Mouse (Mus musculus) stomach, embryonic 16.5 days (tissue): ENCODE results near the gene Tbxa2r. TPM values are rescaled to one million over a fixed set of nuclear protein-coding genes. Genes with fewer than 3 reads are reported as not detected.

ENCODE experiments used
- ATAC-seq: fragments of 200-750 bp; cut with Nextera tagmentation; 2 replicates; pipeline ENCODE4 v1.8.0; 2017; ENCODE audit warnings: moderate number of reproducible peaks, moderate TSS enrichment; ENCODE audit not compliant: insufficient read depth, low FRiP score
- H3K27ac ChIP-seq: fragments of 300-500 bp; sonication (generic); 2 replicates; pipeline ENCODE4 v1.5.1; 2014; ENCODE audit warnings: low read length
- H3K27me3 ChIP-seq: fragments of 300-500 bp; sonication (generic); 2 replicates; pipeline ENCODE4 v1.6.1; 2014; ENCODE audit warnings: low read length, control low read depth, mixed read lengths; ENCODE audit not compliant: control insufficient read depth, insufficient read depth
- H3K36me3 ChIP-seq: fragments of 300-500 bp; sonication (generic); 2 replicates; pipeline ENCODE4 v1.6.1; 2014; ENCODE audit warnings: low read length; ENCODE audit not compliant: control insufficient read depth, insufficient read depth
- H3K4me1 ChIP-seq: fragments of 300-500 bp; sonication (generic); 2 replicates; pipeline ENCODE4 v1.6.1; 2014; ENCODE audit warnings: low read length, control low read depth, mixed read lengths; ENCODE audit not compliant: control insufficient read depth, insufficient read depth
- H3K4me2 ChIP-seq: fragments of 300-500 bp; sonication (generic); 2 replicates; pipeline ENCODE4 v1.6.1; 2014; ENCODE audit warnings: low read depth, low read length, mixed read lengths
- H3K4me3 ChIP-seq: fragments of 300-500 bp; sonication (generic); replicated peaks from 2 replicates; pipeline ENCODE4 v1.5.1; 2014; ENCODE audit warnings: mild to moderate bottlenecking, low read length
- H3K9ac ChIP-seq: fragments of 300-500 bp; sonication (generic); 2 replicates; pipeline ENCODE4 v1.6.1; 2014; ENCODE audit warnings: low read length
- H3K9me3 ChIP-seq: fragments of 300-500 bp; sonication (generic); replicated peaks from 2 replicates; pipeline ENCODE4 v1.6.1; 2016; ENCODE audit warnings: low read length, control low read depth; ENCODE audit not compliant: control insufficient read depth
- WGBS: fragments of 180-500 bp; shearing (Covaris S2); extraction: QIAGEN DNeasy Blood & Tissue Kit; methylation state at CpG from one replicate; pipeline ENCODE4 v1.1.7; 2014; 5-methylcytosine and 5-hydroxymethylcytosine counted together
- polyA plus RNA-seq: library from polyadenylated mRNA; unstranded; fragments of >200 nt; fragmentation: Nextera tagmentation; extraction: Ambion mirVana; gene quantifications from 2 replicates; pipeline ENCODE4 v1.2.1, GENCODE M21; 2015

Tbxa2r gene
- polyA plus RNA-seq, 1 experiment from 2014 or later = 28.1 TPM

DNA sequence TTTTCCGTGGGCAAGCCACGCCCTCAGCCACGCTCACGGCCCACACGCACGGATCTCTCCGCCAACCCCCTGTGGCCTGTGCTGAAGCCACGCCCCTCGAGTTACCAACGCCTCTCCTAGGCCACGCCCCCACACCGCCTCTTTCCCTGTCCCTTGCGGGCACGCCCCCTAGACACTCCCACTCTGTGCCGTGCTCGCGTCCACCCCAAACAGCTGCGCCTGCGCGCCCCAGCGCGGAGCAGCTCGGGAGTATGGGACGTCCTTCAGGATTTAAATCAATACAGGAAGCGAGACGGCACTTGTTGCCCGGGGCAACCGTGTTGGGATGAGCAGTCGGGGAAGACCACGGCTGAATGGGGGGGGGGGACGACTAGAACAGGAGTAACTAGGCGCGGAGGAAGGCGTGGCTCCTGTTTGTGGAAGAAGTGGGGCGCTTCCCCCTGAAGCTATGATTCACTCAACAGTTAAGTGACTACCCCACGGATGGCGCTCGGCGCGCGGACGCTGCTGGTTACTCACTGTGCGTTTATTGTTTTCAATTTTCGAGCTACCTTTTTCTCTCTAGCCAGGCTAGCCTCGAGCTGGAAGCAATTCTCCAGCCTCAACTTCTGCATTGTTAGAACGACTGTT lies 50.1 kb downstream of the Tbxa2r start:
- Histone ChIP-seq H3K4me1 (peaks cover 26% of the 10 kb centered on the region), H3K9me3 (no peaks in the 10 kb centered on the region), H3K27ac (peak overlapping the region; percentile 84), H3K4me2 (peak overlapping the region; percentile 75), H3K36me3 (peaks cover 8% of the 10 kb centered on the region; the same call in 1 of the 2 replicates), H3K9ac (peak overlapping the region; percentile 74), H3K4me3 (peak overlapping the region; percentile 88), H3K27me3 (no peaks in the 10 kb centered on the region)
- peak; percentile 97 for ATAC-seq
- under 1% methylated on average over 46 of the region's 46 CpGs for WGBS

DNA sequence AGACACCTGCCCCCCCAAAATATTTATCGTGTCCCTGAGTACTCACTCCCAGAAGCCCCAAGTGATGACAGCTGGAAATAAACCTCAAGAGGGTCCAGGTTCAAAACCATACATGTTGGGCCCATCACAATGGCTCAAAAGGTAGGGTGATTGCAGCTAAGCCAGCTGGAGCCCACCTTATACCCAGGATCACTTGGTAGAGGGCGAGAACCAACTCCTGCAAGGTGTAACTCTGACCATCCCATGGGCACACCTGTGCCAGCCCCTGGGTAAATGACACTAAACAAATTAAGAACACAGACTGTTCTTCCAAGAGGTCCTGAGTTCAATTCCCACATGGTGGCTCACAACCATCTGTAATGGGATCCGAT lies 50.6 kb downstream of the Tbxa2r start:
- Histone ChIP-seq H3K9me3 (no peaks in the 10 kb centered on the region), H3K27me3 (no peaks in the 10 kb centered on the region), H3K9ac (peak overlapping the region; percentile 74), H3K4me3 (peak overlapping the region; percentile 88), H3K4me1 (peaks cover 26% of the 10 kb centered on the region), H3K4me2 (peak overlapping the region; percentile 75), H3K36me3 (peaks cover 5% of the 10 kb centered on the region; the same call in 1 of the 2 replicates), H3K27ac (peak overlapping the region; percentile 84)
- 57% methylated on average over 3 of the region's 3 CpGs for WGBS
- no peak for ATAC-seq

DNA sequence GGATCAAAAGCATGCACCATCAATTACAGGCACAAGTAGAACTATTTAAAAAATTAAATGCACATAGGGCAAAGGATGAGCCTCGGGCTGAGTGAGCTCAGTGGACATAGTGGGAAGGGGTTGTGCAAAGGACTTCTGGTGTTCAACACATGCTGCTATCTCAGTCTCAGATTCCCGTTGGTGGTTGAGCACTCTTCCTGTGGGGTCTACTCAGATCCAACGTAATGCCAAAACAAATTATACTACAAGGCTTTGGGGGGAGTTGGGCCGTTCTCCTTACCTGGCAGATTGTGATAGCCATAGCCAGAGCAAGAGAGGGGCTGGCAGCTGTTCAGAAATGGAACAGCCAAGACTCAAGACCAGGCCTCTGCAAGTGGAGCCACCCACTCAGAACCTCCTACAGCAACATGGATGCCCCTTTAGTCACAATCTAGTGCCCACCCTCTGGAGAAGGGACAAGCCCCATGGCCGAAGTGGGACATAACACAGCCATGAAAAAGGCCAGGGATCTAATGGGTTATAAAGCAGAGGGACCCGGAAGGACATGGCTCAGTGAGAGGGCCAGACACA lies 51.4 kb downstream of the Tbxa2r start:
- no peak overlapping the region for H3K9ac ChIP-seq
- H3K36me3 ChIP-seq = peaks cover 4% of the 10 kb centered on the region; the same call in 1 of the 2 replicates
- no peak overlapping the region for H3K4me3 ChIP-seq
- H3K9me3 ChIP-seq = no peaks in the 10 kb centered on the region
- peaks cover 27% of the 10 kb centered on the region for H3K4me1 ChIP-seq
- 83% methylated on average over 6 of the region's 6 CpGs for WGBS
- no peaks in the 10 kb centered on the region for H3K27me3 ChIP-seq
- H3K27ac ChIP-seq = no peak overlapping the region
- no peak overlapping the region for H3K4me2 ChIP-seq
- no peak for ATAC-seq

DNA sequence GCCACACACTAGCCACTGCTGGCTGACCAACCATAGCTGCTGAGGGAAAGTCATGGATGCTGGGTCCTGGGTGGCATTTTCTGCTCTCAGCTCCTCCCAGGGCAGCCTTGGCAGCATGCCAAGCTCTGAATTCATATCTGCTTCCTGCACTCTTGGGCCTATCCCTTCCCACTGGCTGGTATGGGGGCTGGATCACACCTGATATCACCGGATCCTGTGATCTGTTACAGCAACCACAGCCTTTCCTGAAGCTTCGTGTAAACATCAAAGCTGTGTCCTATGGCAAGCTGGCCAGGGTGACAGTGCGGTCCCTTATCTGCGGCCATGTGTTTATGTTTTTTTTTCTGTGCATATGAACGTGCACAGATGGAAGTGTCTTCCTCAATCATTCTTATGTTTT lies 53.5 kb downstream of the Tbxa2r start:
- WGBS = 60% methylated on average over 5 of the region's 5 CpGs
- no peak overlapping the region for H3K9ac ChIP-seq
- peaks cover 23% of the 10 kb centered on the region for H3K4me1 ChIP-seq
- H3K4me2 ChIP-seq = no peak overlapping the region
- H3K4me3 ChIP-seq = no peak overlapping the region
- no peaks in the 10 kb centered on the region for H3K27me3 ChIP-seq
- H3K27ac ChIP-seq = peak overlapping the region; percentile 34
- no peak for ATAC-seq
- H3K36me3 ChIP-seq = no peaks in the 10 kb centered on the region
- no peaks in the 10 kb centered on the region for H3K9me3 ChIP-seq

DNA sequence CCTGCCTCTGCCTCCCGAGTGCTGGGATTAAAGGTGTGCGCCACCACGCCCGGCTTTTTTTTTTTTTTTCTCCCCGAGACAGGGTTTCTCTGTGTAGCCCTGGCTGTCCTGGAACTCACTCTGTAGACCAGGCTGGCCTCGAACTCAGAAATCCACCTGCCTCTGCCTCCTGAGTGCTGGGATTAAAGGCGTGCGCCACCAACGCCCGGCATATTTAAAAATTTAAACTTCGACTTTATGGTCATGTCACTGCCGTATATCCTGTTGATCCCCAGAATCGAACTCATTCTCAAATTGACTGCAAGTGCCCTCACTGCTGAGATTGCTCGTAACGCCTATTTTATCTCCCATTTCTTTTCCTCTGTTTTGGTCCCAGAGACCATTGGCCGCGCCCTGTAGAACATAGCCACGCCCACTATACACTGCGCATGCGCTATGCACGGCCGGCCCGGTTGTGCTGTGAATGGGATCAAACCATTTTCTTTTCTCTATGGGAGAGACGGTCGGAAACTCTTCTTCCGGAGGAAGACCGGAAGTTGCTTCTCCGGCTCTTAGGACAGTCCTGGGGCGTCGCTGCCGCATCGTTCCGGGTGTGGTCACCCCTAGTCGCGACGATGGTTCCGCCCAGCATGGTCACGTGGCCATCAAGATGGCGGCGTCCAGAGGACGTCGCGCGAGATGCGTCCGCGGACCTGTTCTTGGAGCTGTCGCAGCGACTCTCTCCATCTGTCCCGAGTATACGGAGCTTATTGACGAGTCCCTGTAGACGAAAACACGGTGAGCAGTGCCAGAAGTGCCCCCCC lies 55.5 kb downstream of the Tbxa2r start, which contains the start of the genes Dohh and Gm48551:
TSS of gene Dohh (plus strand) at position 627 of the 803 bp plus-strand sequence.
TSS of gene Gm48551 (plus strand) at position 665 of the 803 bp plus-strand sequence.
- H3K9ac ChIP-seq = peak within 1 kb of the TSS; percentile 90
- no peaks in the 10 kb centered on the region for H3K27me3 ChIP-seq
- H3K4me2 ChIP-seq = peak within 1 kb of the TSS; percentile 93
- WGBS = 3% methylated on average over 50 of the region's 54 CpGs
- ATAC-seq = peak; percentile 94
- H3K27ac ChIP-seq = peak within 1 kb of the TSS; percentile 89
- H3K4me3 ChIP-seq = peak within 1 kb of the TSS; percentile 96
- H3K9me3 ChIP-seq = no peaks in the 10 kb centered on the region
- H3K4me1 ChIP-seq = peaks cover 13% of the 10 kb centered on the region
- H3K36me3 ChIP-seq = peaks cover 6% of the 10 kb centered on the region; the same call in 1 of the 2 replicates

DNA sequence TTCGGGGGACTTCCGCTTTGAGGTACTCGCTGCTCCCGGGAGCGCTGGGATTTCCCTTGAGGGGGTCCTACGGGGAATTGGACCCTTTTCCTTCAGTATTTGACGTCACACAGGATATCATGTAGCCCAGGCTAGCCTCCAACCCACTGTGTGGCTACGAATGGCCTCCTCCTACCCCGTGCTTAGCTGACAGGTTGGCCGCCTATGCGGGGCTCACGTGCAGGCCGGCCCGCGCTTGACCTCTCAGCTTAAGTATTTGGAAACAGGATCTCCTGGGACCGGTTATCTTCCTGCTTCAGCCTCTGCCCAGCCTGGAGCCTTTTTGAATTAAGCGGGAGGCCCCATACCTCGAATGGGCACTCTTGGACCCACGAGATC lies 56.1 kb downstream of the Tbxa2r start:
- peaks cover 17% of the 10 kb centered on the region for H3K4me1 ChIP-seq
- no peak for ATAC-seq
- WGBS = under 1% methylated on average over 19 of the region's 19 CpGs
- peaks cover 6% of the 10 kb centered on the region; the same call in 1 of the 2 replicates for H3K36me3 ChIP-seq
- H3K9me3 ChIP-seq = no peaks in the 10 kb centered on the region
- peak overlapping the region; percentile 93 for H3K4me2 ChIP-seq
- peak overlapping the region; percentile 96 for H3K4me3 ChIP-seq
- no peaks in the 10 kb centered on the region for H3K27me3 ChIP-seq
- H3K27ac ChIP-seq = peak overlapping the region; percentile 89
- peak overlapping the region; percentile 90 for H3K9ac ChIP-seq

Other genes starting within 250 kb of the Tbxa2r start
- gene Creb3l3, start 229.9 kb upstream of the Tbxa2r start, polyA plus RNA-seq = 14.5 and 18.9 TPM in 2 replicates
- 143 and 145 TPM in 2 replicates for gene Map2k2, start 222.8 kb upstream of the Tbxa2r start, polyA plus RNA-seq
- 36.6 and 47.4 TPM in 2 replicates for gene Zbtb7a, start 193.5 kb upstream of the Tbxa2r start, polyA plus RNA-seq
- gene Pias4, start 160.8 kb upstream of the Tbxa2r start, polyA plus RNA-seq = 34.8 and 35.8 TPM in 2 replicates
- gene Eef2, start 152.1 kb upstream of the Tbxa2r start, polyA plus RNA-seq = 533 and 575 TPM in 2 replicates
- gene Dapk3, start 145.7 kb upstream of the Tbxa2r start, polyA plus RNA-seq = 30.5 and 32.4 TPM in 2 replicates
- not detected in 2 replicates for gene 4930442H23Rik, start 144.9 kb upstream of the Tbxa2r start, polyA plus RNA-seq
- gene Nmrk2, start 126.7 kb upstream of the Tbxa2r start, polyA plus RNA-seq = 0.57 TPM in 1 of 2 replicates, not detected in the other
- 1.5 TPM in 2 replicates for gene Atcay, start 97.9 kb upstream of the Tbxa2r start, polyA plus RNA-seq
- gene Zfr2, start 95.6 kb upstream of the Tbxa2r start, polyA plus RNA-seq = 5.3 and 5.9 TPM in 2 replicates
- 3.6 and 4.2 TPM in 2 replicates for gene Matk, start 75.8 kb upstream of the Tbxa2r start, polyA plus RNA-seq
- gene Mrpl54, start 61.8 kb upstream of the Tbxa2r start, polyA plus RNA-seq = 197 and 220 TPM in 2 replicates
- gene Apba3, start 61.8 kb upstream of the Tbxa2r start, polyA plus RNA-seq = 61.6 and 66.9 TPM in 2 replicates
- 29.1 and 35.7 TPM in 2 replicates for gene Tjp3, start 37.1 kb upstream of the Tbxa2r start, polyA plus RNA-seq
- 40.8 and 41.8 TPM in 2 replicates for gene Pip5k1c, start 35.8 kb upstream of the Tbxa2r start, polyA plus RNA-seq
- gene Cactin, start 7.6 kb upstream of the Tbxa2r start, polyA plus RNA-seq = 22.4 and 26.7 TPM in 2 replicates
- gene Gipc3, start 14.5 kb downstream of the Tbxa2r start, polyA plus RNA-seq = 0.05 TPM in 1 of 2 replicates, not detected in the other
- 67.7 and 70.2 TPM in 2 replicates for gene Hmg20b, start 21.7 kb downstream of the Tbxa2r start, polyA plus RNA-seq
- gene Mfsd12, start 28.8 kb downstream of the Tbxa2r start, polyA plus RNA-seq = 7.3 and 8.6 TPM in 2 replicates
- gene 4930404N11Rik, start 37.1 kb downstream of the Tbxa2r start, polyA plus RNA-seq = 2.9 and 3.0 TPM in 2 replicates
- 69.2 and 79.0 TPM in 2 replicates for gene Fzr1, start 49.8 kb downstream of the Tbxa2r start, polyA plus RNA-seq
- gene Dohh, start 55.7 kb downstream of the Tbxa2r start, polyA plus RNA-seq = 77.4 and 79.6 TPM in 2 replicates
- gene Gm48551, start 55.7 kb downstream of the Tbxa2r start, polyA plus RNA-seq = 3.0 and 3.8 TPM in 2 replicates
- gene Gm48552, start 60.3 kb downstream of the Tbxa2r start, polyA plus RNA-seq = 1.3 and 1.5 TPM in 2 replicates
- gene Smim24, start 64.3 kb downstream of the Tbxa2r start, polyA plus RNA-seq = 61.8 and 65.3 TPM in 2 replicates
- gene Nfic, start 126.9 kb downstream of the Tbxa2r start, polyA plus RNA-seq = 74.8 and 82.5 TPM in 2 replicates
- 1.3 and 1.5 TPM in 2 replicates for gene Celf5, start 154.0 kb downstream of the Tbxa2r start, polyA plus RNA-seq
- 88.4 and 96.7 TPM in 2 replicates for gene Ncln, start 167.7 kb downstream of the Tbxa2r start, polyA plus RNA-seq
- gene S1pr4, start 171.4 kb downstream of the Tbxa2r start, polyA plus RNA-seq = 1.2 TPM in 2 replicates
- 9.0 and 11.0 TPM in 2 replicates for gene Gna15, start 195.5 kb downstream of the Tbxa2r start, polyA plus RNA-seq
- 101 and 105 TPM in 2 replicates for gene Gna11, start 216.5 kb downstream of the Tbxa2r start, polyA plus RNA-seq
- gene Aes, start 230.8 kb downstream of the Tbxa2r start, polyA plus RNA-seq = 325 and 351 TPM in 2 replicates
- gene Tle2, start 245.8 kb downstream of the Tbxa2r start, polyA plus RNA-seq = 20.6 and 23.6 TPM in 2 replicates